Mouse (Mus musculus): ENCODE measurements at regions not wholly inside any gene's neighbourhood (a gene's known extent, or its start where the extent isn't known, plus 50 kb on each side); places are given as distances from the start of the nearest gene placed in this dataset.

DNA sequence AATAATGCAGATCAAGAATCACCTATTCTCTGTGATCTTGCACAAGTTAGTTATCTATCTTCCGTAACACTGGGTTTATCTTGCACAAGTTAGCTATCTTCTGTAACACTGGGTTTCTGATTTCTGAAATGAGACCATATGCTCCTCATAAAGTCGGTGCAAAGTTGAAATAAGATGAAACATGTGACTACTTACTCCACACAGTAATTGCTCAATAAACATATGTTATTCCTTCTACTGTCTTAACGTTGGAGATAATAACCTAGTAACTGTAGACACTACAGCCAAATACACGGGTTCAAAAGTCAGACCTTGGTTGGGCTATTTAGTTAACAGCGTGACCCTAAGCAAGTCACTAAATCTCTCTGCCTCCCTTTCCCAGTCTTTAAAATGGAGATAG, 65.8 kb upstream of the Atp11b start:
- no peak for DNase-seq

DNA sequence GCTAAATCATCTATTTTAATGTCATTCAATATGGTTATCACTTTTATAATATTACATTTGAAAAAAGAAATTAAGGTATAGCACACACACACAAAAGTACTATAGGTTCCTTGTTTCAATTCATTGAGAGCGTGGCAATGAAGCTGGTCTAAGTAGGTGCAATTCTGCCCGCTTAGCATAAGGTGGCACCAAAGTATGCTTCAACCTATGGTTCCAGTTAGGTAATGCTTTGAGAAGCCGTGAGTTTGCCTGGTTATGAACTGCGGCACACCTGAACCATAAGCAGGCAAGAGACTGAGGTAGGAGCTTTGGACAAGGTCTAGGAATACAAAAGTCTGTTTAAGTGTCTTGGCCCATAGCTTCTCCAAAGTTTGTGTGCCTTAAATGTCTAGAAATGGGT, 65.1 kb upstream of the Atp11b start:
- DNase-seq = peak; percentile 10

DNA sequence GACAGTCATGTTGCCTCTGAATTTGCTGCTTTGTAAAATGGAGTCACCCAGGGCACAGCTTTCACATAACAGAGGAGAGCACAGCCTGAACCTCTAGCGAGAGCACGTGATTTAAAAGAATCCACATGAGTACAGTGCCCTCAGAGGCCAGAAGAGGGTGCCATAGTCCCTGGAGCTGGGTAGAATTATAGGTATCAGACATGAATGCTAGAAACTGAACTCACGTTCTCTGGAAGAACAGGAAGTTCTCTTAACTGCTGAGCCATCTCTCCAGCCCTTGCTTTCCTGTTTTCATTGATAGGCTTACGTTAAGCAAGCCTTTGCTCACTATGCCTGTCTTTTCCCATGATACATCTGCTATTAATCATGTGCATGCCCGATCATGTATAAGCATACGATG, 60.9 kb upstream of the Atp11b start:
- peak; percentile 80 for DNase-seq

DNA sequence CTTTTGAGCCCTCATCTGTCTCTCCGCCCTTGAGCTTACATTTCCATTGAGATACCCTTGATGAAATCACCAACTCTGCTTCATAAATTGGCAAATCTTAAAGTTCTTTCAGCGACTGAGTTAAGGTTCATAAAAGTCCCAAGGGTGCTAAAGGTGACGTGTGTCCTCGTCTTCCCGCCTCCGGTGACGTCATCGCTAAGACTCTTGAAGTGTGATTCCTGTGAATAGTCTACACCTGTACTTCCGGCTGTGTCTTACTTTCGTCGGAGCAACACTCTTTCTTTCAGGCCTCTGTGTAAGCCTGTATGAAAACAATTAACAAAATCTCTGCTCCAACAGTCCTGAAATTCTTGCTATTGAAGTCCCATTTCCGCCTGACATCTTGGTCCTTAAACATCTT, 60.4 kb upstream of the Atp11b start:
- no peak for DNase-seq

DNA sequence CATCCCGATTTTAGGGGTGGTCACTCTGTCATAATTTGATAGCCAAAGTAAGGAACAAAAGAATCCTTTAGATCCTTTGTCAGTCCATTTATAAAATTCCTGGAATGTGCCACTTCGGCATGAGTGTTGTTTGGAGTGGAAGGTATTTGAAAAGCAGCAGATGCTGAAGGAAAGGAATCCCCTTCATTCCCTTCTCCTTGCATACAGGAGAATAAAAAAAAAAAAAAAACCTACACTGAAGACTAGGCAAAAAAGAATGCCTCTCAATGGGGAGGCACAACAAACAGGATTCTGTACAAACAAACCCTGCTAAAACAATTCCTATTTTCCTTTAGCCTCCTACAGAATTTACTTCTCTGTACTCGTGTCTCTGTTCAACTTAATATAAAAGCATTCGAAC, 59.7 kb upstream of the Atp11b start:
- no peak for DNase-seq

DNA sequence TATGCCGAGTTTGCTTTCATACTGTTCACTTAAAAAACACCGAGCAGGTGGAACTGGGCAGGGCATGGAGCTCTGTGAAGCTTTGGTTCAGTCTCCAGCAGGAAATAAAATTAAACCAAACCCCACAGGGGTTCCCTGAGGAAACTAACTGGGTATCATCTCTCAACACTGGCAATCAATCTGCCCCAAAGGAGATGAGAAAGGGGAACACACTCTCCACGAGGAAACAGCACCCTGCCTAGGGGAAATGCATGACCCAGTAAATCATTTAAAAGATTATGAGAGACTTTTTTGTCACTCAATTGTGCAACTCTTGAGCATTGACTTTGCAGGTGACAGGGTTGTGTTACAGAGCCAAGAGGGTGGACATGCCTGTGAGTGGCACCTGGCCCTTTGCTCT, 58.0 kb upstream of the Atp11b start:
- DNase-seq = no peak

DNA sequence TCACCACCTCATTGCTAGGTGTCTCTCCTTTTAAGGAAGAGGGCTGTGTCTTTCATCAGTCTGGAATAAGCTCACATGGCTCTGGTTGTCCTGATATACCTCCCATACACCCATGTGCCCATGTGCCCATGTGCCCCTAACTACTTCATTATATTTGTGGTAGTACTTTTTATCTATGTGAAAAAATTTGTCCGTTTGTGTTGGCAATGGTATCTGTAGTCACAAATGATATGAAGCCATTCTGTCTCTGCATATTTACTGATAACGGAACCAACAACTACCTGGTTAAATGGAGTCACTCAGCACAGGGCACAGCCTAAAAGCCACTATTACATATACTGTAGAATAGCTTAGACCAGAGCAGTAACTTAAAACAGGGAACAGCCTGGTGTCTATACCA, 54.6 kb upstream of the Atp11b start:
- DNase-seq = no peak

DNA sequence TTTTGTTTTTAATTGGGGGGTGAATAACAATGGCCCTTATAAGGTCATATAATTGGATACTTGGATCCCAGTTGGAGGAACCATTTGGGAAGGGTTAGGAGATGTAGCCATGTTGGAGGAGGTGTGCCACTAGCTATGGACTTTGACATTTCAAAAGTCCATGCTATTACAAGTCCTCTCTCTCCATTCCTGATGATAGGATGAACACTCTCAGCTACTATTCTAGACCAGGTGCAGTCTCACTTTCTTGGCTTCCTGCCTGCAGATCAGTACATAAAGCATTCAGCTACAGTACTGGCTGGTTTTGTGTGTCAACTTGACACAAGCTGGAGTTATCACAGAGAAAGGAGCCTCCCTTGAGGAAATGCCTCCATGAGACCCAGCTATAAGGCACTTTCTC, 53.9 kb upstream of the Atp11b start:
- no peak for DNase-seq

DNA sequence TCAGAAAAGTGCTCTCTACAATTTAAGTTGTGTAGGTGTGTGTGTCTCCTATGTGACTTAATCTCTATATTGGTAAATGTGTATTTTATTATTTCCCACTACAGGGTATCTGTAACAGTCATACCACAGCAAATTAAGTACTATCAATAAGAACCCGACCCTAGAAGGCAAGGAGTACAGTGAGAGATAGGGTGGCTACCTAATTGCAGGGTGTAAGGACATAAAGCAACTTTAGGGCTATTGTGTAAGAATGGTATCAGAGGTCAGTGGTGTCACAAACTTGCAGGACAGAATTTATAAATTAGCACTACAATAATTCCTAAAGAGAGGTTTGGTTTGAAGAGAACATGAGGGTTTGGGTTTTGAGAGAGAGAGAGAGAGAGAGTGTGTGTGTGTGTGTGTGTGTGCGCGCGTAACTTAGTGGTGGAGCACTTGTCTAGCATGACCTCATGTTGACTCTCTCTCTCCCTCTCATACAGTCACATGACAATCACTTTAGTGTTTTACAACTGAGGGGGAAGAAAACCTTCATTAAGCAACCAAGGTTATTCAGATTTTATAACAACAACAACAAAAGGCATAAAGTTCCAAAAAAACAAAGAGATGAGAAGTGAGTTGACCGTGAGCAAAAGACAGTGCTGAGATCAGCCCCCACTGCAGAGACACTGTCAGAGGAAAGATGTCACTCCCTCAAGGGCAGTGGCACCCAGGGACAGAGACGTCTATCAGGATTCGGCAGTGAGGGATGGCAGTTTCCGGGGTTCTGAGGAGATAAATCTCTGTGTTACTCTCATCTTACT, 50.2 kb upstream of the Atp11b start:
- DNase-seq = no peak
